Mouse (Mus musculus) kidney, postnatal 10 days (tissue): ENCODE results near the gene Sp9.
A peak's percentile ranks its signal among the peaks of the same experiment; 100 is the strongest.

Source experiments
- DNase-seq: peaks from one replicate; pipeline ENCODE4 v3.0.0; 2021; ENCODE audit warnings: mixed read lengths

The Sp9 gene

DNA sequence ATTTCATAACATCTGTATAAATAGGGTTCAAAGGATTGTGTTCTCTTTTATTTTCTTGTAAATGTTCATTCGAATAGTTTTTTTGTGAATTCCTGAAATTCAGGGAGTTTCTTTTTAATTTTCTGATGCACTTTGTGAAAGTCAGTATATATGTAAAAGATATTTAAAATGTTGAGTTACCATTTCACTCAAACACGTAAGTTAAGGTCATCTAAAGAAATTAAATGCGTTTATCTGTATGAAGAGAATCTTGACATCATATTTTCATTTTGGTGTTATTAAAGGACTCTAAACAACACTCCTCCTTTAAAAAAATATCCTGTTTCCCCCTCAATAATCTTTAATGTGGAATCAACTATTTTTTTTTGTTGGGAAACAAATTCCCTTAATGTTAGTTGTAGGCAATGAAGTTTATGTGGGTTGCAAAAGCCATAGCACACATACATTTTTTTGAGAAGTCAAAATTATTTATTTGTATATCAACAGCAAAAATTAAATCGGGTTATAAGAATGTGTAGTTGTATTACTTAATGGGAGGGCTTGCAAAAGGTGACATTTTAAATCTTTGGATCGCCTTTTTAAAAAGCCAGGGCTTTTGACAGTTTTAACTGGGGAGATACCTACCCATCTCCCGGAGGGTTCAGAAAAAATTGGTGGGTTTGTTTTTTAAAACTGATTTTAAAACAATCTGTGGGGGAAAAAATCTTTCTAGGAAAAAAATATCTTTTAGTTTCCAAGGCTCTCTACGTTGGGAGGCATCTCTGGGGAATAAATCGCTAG lies 3.7 kb downstream of the Sp9 start:
- DNase-seq, result no peak

DNA sequence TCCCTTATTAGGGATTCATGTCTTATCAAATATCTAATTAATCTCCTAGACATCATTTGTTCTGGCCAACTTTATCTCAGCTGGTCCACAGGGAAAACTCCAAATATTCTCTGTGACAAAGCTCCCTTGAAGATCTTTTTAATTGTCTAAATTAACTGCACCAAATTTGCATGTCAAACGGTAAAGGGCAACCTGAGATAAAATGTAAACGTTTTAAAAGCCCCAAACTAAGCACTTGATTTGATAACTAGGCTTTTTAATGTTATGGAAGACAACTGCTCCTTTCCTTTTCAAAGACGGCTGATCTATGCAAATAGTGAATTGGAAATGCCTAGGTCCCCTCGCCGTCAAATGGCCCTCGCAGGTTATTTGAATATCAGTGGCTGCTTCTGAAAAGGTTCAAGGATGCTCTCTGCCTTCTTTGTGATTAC lies 4.4 kb downstream of the Sp9 start:
- DNase-seq, result no peak

DNA sequence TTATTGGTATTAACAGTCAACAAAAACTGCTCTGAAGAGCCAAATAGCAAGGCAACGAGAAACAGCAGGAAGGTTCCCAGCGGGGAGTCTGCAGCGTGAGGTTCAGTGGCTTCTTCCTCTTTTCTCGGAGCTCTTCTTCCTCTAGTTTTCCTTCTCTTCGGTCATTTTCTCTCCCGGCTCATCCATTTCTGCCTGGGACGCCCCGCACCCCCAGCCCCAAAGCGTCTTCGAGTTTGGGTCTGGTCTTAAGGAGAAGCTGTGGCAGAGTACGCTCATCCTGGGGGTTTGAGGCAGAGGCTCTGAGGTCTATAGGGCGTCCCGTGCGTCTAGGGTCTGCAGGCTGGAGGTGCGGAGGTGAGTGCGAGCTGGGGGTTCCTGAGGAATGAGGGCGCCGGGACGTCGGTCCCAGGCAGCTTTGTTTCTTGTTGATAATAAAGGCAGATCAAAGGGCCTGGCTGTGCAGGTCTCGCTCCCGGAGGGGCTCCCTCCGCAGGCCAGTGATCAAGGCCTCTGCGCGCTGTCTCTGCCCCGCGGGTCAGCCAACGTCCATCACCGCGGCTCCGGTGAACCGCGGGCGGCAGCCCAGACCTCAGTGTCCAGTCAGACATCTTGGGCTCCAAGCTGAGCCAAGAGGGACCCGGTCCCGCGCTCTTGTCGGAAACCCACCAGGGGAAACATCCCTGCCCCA lies 5.4 kb downstream of the Sp9 start:
- peak; percentile 19 for DNase-seq

DNA sequence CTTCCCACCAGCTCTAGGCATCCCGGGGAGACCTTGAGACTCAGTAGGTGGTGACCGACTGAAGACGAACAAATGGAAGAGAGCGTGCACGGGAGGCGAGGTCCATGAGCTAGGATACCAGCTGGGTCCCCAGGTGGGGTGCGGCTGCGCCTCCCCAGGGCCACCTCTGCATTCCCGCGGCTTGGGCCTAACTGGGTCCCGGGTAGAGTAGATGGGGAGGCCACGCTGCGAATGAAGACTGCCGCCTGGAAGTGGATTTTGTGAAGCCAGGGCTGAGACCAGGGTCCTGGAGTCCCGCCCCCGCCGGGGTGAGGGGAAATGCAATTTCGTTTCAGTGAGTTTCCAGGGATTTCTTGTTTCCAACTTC lies 6.0 kb downstream of the Sp9 start:
- DNase-seq, result peak; percentile 27

DNA sequence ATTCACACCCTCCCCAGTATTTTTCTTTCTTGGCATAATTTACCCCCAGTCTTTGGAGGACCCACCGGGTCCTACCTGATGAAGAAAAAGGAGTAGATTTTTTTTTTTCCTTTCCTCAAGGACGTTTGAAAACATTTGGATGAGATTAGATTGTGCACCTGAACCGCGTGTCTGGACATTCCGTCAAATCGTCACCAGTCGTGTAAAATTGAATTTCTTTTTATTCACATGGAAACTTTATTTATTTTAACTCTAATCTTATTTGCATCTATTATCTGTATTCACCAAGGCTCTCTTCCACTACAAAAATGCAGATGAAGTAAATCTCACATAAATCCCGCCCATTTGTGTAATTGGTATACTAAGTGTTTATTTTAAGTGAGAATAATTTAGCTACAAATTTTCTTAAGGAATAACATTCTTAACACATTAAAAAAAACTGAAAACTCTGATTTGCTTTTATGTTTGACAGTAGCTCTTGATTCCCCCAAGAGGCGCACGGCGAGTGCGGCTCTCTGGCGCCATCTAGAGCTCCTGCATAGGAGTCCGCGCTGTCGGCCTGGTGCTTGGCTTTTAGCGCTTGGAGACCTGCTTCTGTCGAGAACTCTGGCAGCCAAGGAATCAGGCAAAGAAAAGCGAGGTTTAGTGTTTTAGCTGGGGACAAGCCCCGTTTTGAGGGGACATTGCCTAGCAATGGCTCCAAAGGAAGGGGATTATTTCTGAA lies 6.6 kb downstream of the Sp9 start:
- DNase-seq, result peak; percentile 94

DNA sequence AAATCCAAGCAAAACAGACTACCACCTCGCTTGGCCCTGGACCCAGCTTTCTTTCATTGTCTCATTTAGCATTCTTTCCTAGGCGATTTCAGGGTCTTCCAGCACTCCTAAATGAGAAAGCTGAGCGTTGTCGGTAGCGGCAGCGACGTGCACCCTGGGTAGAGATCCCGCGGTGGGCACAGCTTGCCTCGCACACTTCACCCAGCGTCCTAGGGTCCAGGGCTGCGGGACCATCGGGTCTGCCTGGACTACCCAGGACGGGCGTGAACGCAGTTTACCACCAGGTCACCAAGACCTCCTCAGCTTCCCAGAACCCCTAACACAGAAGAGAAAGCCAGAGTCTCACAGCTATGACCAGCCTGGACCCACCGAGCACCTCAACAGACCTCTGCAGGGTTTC lies 7.1 kb downstream of the Sp9 start:
- DNase-seq, result peak; percentile 18

DNA sequence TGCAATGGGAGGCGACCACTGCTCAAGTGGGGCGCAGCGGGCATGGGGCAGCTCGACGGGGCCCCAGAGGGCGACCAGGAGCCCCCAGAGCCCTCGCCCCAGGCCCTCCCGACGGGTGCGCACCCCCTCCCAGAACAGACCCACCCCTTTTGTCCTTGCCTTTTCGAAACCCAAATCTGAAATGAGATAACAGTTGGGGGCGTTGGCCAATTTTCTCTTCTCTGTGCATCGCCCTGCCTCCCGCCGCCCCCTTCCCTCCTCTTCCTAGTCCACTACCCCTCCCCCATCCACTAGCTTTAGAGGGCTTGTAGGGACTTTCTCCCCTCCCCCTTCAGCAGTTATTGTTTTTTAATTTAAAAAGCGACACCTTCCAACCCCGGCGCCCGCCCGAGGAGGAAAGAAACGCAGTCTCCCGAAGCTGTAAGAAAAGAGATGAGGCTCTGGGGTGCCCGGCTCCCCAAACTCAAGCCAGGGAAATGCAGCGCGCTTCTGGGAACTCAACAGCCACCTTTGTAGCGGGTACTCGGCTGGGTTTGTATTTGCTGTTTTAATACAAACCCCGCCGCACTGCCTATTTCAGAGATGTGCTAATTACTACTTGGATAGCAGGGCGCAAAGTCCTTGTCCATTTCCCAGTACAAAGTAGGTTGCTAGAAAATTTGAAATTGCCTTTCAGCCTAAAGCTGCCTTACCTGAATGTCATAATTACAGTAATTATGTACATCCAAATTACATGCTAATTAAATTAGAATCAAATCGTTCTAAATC lies 7.7 kb downstream of the Sp9 start:
- no peak for DNase-seq

DNA sequence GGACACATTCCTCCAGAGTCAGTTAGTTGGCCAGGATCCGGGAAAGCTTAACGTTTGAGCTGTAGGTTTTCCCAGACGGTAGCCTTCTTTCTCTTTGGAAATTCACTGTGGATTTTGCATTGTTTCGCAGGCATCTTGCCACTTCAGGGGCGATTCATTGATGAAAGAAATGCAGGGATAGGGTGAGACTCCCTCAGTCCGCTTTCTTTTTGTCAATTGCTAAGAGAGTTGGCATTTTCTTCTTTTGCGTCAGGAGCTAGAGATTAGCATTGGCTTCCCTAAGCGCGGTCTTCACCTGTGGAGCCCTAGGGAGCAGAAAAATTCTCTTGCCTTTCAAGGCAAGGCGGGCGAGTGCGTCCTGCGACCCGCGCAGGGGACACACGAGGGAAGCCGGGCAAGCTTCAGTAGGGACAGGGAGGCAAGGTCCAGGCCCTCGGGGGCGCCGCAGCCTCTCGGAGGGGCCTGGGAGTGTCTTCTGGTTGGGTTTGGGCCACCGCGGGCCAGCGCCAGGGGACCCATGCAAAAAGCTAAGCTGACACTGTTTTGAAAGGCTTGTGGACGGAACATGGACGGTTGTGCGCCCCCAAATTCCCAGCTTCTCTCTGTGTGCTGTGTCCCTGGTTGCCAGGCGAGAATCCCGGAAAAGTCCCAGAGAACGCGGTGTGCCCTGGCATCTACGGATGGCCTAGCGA lies 8.8 kb downstream of the Sp9 start:
- peak; percentile 19 for DNase-seq

DNA sequence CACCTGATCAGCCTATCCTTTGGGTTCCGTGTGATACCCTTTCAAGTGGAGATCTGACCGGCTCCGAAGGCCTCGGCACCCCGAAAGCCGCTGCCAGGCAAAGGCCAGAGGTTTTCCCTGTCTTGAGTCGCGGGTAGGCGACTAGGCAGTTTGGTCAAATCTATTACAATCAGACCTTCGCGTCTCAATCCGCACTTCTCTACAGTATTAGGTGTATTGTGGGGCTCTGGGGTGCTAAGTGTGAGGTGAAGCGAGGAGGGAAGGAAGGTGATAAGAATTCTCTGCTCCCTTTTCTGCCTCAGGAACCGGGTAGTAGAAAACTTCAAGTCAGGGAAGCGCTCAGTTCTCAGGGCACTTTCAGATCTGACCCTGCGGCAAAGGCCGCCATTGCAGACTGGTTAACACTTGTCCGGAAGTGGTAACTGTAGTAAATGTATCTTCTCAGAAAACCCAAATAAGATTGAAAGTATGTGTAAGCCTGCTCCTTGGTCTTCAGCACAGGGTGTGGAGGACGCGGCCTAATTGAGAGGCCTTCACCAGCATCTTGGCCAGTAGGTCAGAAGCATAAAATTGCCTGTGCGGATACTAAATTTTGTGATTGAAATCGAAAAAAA lies 9.4 kb downstream of the Sp9 start:
- no peak for DNase-seq

DNA sequence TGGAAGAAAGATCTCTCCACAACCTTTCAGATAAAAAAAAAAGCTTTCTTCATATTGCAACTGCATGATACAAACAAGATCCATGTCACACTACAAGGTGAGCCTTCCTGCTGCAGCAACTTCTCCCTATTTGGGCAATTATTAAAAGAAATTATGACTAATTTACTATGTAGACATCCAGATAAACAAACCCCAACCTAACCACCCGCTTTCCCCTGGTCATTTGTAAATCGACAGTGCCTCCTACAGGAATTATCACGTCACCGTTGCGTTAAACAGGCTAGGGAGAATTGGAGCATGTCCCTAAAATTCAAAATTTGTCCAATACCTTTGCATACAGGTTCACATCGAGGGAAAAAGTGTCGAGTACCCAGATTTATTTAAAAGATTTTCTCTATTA lies 10.0 kb downstream of the Sp9 start:
- no peak for DNase-seq

DNA sequence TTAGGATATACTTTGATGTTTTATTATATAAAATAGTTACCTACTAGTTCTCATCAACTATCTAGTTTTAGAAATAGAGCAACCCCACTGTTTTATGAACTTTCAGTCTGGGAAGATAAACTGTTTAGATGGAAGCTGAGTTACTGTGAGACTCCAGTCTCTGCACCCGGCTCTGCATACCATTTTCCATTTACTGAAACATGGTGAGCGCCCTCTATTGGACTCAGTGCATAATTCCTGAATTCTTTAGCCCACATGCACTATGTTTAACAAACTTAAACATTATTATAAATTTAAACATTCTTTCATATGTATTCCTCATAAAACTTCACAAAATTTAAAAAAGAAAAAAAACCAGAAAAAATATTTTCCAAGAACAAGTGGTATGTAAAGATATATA lies 13.9 kb downstream of the Sp9 start:
- no peak for DNase-seq

DNA sequence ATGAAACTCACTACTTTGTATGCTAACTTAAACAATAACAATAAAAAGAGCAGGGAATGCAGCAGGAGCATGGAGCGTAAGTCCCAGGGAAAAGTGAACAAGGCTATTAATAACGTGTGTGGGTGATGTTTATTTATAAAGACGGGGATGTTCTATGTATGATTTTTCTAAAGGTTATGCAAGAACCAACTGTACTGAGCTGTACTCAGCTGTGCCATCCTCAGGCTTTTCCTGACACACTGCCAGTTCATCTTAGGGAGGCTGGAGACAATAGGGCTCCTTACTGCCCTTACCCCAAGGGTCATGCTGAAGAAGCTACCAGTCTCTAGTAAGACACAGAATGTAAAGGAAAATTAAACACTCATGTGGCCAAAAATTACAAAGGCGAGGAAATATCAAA lies 19.4 kb downstream of the Sp9 start:
- DNase-seq, result no peak

DNA sequence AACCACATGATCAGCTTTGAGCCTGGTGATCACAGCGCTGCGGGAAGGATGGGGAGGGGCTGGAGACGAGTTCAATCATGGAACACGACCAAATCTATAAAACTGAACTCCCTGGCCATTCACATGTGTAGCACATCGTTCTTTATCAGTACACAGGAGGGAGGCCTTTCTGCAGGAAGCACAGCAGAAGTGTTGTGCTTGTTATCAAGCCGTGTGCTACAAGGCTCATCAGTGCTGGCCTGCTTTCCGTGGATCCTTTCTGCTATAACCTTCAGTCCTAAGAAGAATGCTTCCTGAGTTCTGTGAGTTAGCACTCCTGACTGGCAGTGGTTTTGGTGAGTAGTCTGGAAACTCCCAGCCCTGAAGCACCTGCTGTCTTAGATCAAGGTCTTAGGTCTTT lies 23.3 kb downstream of the Sp9 start:
- no peak for DNase-seq

DNA sequence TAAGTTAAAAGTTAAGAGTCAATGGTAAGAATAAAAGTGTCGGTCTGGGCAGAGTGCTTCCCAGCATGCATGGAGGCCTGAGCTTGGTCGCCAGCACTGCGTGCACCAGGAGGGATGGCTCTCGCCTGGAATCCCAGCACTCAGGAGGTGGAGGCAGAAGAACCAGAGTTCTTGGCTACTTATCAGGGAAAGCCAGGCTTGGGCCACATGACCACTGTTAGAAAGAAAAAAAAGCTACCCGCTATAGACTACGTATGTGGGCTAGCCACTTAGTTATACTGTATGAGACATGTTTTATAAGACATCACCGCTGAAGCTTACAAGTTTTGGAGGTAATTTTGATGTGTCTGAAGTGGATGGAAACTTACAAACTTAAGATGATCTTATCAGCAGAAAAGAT lies 26.4 kb downstream of the Sp9 start:
- no peak for DNase-seq

DNA sequence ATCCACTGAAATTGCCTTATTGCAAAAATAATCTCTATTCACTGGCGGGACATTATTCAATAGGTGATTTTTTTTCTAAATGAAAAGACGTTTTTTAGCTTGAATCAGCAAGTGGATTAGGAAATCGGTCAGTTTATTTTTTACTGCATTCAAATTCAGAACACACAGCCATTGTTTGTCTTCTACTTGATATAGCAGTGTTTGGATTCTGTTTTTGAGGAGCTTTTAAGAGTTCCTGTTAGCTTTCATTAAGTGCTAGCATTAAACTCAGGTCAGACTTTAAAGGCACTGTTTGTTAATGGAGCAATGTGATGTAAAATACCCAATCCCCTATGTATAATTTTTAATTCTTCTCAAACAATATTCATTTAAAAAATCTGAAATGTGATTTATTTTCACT lies 27.1 kb downstream of the Sp9 start:
- no peak for DNase-seq

DNA sequence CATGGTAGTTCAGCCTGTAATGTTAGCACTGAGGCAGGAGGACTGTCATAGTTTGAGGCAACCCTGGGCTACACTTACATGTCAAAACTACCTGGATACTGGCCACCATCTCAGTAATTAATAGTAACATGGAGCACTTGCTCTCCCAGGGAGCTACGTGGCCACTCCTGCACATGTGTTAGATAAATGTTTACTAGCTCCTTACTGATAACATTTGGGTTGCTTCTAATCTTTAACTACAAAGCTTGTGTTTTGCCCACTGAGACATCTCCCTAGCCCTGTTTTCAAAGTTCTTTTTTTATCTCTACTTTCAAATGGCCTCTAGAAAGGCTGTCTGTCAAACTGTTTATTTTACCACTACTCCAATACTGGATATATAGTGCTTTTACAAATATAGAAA lies 30.3 kb downstream of the Sp9 start:
- DNase-seq, result no peak

DNA sequence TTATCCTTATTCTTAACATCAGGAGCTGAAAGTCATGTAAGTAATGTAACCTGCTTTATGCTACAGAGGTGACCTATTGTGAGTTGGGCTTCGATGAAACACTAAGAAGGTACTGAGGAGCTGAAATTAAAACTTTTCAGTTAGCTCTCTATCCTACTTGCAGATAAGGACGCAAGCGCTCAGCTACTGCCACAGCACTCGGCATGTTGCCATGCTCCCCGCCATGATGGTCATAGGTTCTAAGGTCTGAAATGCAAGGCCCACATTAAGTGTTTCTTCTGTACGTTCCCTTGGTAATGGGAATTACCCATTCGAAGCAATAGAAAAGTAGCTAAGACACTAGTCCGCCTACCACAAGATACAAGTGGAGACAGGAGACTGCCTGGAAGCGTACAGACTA lies 31.0 kb downstream of the Sp9 start:
- DNase-seq, result no peak

DNA sequence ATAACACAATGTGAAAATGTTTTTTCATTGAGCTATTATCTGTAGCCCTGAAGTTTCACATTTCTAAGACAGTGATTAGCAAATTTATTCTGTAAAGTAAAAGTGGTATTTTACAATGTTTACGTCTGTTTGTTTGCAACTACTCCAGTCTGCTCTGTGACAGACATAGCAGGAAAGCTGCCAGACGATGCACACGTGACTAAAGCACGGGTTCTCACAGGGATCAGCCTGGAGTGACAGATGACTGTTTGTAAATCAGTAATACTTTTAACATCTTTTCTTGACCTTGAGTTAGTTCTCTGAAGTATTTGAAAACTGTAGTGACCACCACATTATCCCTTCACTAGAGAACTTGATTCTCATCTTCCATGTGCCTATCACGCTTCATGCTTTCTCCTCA lies 32.8 kb downstream of the Sp9 start:
- DNase-seq, result no peak

DNA sequence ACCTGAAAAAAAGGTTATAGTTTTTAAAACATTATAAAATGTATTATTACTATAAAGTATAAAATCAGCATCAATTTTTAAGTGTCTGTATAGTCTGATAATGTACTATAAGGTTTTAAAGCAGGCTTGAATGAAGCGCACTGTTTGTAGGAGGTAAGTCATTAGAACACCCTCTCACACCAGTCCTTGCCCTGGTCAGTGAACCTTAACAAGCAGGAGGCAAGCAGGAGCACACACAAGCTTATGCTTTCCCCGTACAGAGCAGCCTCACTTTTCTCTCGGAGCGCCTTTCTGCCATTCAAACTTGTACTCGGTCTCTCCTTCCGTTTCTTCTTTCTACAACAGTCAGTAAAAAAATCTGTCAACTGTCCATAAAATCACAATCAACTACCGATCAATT lies 34.3 kb downstream of the Sp9 start:
- DNase-seq, result no peak

DNA sequence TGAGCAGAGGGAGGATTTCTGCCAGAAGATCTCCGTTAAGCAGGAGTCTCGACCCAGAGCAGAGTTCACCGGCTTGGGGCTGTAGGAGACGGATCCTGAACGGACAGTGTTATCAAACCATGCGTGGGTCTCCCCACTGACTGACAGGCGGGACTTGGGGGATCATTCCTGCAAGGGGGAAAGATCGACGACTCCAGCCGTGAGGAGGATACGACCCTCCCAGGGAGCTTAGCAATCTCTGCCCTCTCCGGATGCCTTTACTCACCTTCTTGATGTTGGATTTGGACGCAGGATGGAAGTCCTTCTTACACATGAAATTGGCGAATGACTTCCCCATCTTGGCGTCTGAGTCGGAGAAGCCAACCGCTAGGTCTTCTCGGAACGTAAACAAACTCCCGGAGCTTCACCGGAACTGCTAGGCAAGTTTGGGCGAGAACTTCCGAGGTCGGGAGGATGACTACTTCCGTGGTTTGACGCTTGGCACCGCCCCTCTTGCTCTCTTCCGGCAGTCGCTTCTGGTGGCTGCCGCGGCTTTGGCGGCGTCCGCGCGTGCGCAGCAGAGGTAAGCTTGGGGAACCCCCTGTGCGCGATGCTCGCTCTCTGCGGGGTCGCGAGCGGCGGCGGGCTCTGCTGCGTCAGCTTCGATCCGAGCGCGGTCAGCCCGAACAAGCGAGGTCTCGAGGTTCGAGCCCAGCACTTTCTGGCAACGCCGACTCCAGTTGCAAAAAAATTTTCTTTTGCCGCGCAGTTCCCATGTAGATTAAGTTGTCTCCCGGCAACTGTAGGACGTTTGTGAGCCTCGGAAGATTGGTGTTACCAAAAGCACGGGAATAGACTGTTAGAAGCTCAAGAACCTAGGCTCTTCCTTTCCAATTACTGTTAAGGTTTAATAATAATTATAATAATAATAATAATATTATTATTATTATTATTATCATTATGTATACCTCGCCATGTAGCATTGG lies 40.7 kb downstream of the Sp9 start, which contains the start of the genes Scrn3 and Cir1:
Scrn3 (plus strand) TSS at position 450 of the 965 bp plus-strand sequence.
Cir1 (minus strand) TSS at position 550 of the 965 bp plus-strand sequence.
- peak; percentile 97 for DNase-seq

DNA sequence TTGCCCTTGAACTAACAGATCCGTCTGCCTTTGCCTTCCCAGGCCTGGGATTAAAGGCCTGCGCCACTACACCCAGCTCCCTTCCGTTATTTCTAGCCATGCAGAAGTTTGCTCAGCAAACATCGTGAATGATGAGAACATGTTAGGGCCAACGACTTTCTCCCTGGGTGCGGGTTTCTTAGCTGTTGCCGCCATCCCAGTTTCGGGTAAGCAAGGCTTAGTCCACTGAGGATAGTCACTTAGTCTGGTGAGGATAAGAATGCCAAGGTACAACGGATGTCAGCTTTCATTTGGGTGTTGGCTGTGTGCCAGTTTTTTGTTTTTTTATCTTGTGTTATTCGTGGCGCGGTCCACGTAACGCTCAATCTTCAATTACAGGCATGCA lies 41.4 kb downstream of the Sp9 start:
- DNase-seq, result peak; percentile 42
